Mouse (Mus musculus): ENCODE results near the gene Olfr1105. TPM values are rescaled to one million over a fixed set of nuclear protein-coding genes. Genes with fewer than 3 reads are reported as not detected.

The Olfr1105 gene
- polyA plus RNA-seq (2012; rRNA removed), result not detected in 2 replicates

GRCm38 (mm10) chr2:87036431-87036830 is at the start of gene Olfr1105:
Gene Olfr1105, minus strand, starts transcription at chr2:87036531.
- H3K4me1 ChIP-seq (ENCODE audit: control insufficient read depth, insufficient read depth, low read length), result no peaks in the 10 kb centered on the region
- no peaks in the 10 kb centered on the region for H3K27me3 ChIP-seq (ENCODE audit: control insufficient read depth, insufficient read depth, low read length)
- H3K4me3 ChIP-seq (replicated peaks; ENCODE audit: insufficient read depth, low read depth, low read length), result no peak within 1 kb of the TSS
- H3K27ac ChIP-seq (ENCODE audit: insufficient read depth, low read length), result no peak within 1 kb of the TSS
- no peak for TF ChIP-seq POLR2A (IDR thresholded peaks at IDR 0.05; ENCODE audit: borderline replicate concordance, insufficient read depth, low read length)
- TF ChIP-seq CTCF (IDR thresholded peaks at IDR 0.05; ENCODE audit: borderline replicate concordance, insufficient read depth, low read depth, low read length), result no peak
- DNase-seq, result no peak

DNA sequence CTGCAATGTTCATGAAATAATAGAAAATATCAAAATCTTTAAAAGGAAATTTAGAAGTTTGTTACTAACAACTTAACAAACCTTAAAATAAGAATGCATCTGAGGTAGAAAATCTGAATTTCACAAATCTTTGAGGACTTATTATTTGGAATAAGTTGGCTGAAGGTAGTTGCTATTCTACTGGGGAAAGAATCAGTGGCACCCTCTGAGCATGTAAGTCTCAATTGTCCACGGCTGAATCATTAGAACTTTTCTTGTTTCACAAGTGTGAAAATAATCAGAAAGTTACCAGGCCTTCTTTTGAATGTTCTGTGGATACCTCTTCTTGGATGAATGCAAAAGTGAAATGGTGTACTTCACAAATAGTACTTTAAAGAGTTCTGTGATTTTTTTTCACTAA is 39.4 kb upstream of the Olfr1105 start, which contains the start of gene Olfr1107:
TSS of gene Olfr1107 (minus strand) at position 101 of the 400 bp plus-strand sequence.
- Histone ChIP-seq H3K27me3 (ENCODE audit: control insufficient read depth, insufficient read depth, low read length) (no peaks in the 10 kb centered on the region), H3K4me1 (ENCODE audit: control insufficient read depth, insufficient read depth, low read length) (no peaks in the 10 kb centered on the region), H3K27ac (ENCODE audit: insufficient read depth, low read length) (no peak within 1 kb of the TSS), H3K4me3 (replicated peaks; ENCODE audit: insufficient read depth, low read depth, low read length) (no peak within 1 kb of the TSS)
- TF ChIP-seq POLR2A (IDR thresholded peaks at IDR 0.05; ENCODE audit: borderline replicate concordance, insufficient read depth, low read length) (no peak), CTCF (IDR thresholded peaks at IDR 0.05; ENCODE audit: borderline replicate concordance, insufficient read depth, low read depth, low read length) (no peak)
- DNase-seq, result no peak
- WGBS, result 65% methylated on average over 1 of the region's 1 CpGs

- Histone ChIP-seq H3K4me1 (ENCODE audit: control insufficient read depth, insufficient read depth, low read length) (no peaks in the 10 kb centered on the region), H3K27ac (ENCODE audit: insufficient read depth, low read length) (no peak within 1 kb of the TSS), H3K4me3 (replicated peaks; ENCODE audit: insufficient read depth, low read depth, low read length) (no peak within 1 kb of the TSS), H3K27me3 (ENCODE audit: control insufficient read depth, insufficient read depth, low read length) (no peaks in the 10 kb centered on the region)
- 57% methylated on average over 1 of the region's 1 CpGs for WGBS
- TF ChIP-seq CTCF (IDR thresholded peaks at IDR 0.05; ENCODE audit: borderline replicate concordance, insufficient read depth, low read depth, low read length) (no peak), POLR2A (IDR thresholded peaks at IDR 0.05; ENCODE audit: borderline replicate concordance, insufficient read depth, low read length) (no peak)
- DNase-seq, result no peak
Measured at GRCm38 (mm10) chr2:87052173-87052572, 15.8 kb upstream of the Olfr1105 start, which contains the start of gene Olfr1106. Gene Olfr1106, minus strand, starts transcription at chr2:87052273.

GRCm38 (mm10) chr2:87026980-87027379 is 9.4 kb downstream of the Olfr1105 start, which contains the start of gene Olfr1104:
Gene Olfr1104, minus strand, starts transcription at chr2:87027080.
- H3K27me3 ChIP-seq (ENCODE audit: control insufficient read depth, insufficient read depth, low read length), result no peaks in the 10 kb centered on the region
- TF ChIP-seq POLR2A (IDR thresholded peaks at IDR 0.05; ENCODE audit: borderline replicate concordance, insufficient read depth, low read length) (no peak), CTCF (IDR thresholded peaks at IDR 0.05; ENCODE audit: borderline replicate concordance, insufficient read depth, low read depth, low read length) (no peak)
- H3K27ac ChIP-seq (ENCODE audit: insufficient read depth, low read length), result no peak within 1 kb of the TSS
- 88% methylated on average over 1 of the region's 1 CpGs for WGBS
- no peaks in the 10 kb centered on the region for H3K4me1 ChIP-seq (ENCODE audit: control insufficient read depth, insufficient read depth, low read length)
- DNase-seq, result no peak
- H3K4me3 ChIP-seq (replicated peaks; ENCODE audit: insufficient read depth, low read depth, low read length), result no peak within 1 kb of the TSS

GRCm38 (mm10) chr2:86998098-86998497 is 38.2 kb downstream of the Olfr1105 start, which contains the start of gene Olfr1102:
Gene Olfr1102, plus strand, starts transcription at chr2:86998398.
- H3K4me3 ChIP-seq (replicated peaks; ENCODE audit: insufficient read depth, low read depth, low read length), result no peak within 1 kb of the TSS
- H3K27me3 ChIP-seq (ENCODE audit: control insufficient read depth, insufficient read depth, low read length), result no peaks in the 10 kb centered on the region
- H3K4me1 ChIP-seq (ENCODE audit: control insufficient read depth, insufficient read depth, low read length), result no peaks in the 10 kb centered on the region
- DNase-seq, result no peak
- no peak within 1 kb of the TSS for H3K27ac ChIP-seq (ENCODE audit: insufficient read depth, low read length)
- no peak for TF ChIP-seq CTCF (IDR thresholded peaks at IDR 0.05; ENCODE audit: borderline replicate concordance, insufficient read depth, low read depth, low read length)

DNA sequence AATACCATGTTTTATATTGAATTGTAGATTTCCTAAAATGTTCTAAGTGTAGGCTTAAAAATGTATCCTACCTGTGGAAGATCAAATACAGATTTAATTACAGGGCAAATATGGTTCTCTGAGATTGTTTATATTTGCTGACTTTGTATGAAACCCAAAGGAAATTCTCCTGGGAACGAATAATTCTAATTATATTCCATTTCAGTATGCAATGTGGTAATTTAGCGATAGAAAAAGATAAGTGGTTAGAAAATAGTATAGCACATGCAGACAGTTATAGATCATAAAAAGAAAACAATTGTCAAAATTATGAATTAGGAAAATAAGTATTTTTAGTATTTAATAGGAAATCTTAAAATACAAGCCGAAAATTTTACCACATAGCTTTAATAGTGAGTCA is 45.2 kb downstream of the Olfr1105 start, which contains the start of gene Olfr1101:
TSS of gene Olfr1101 (minus strand) at position 101 of the 400 bp plus-strand sequence.
- H3K4me3 ChIP-seq (replicated peaks; ENCODE audit: insufficient read depth, low read depth, low read length), result no peak within 1 kb of the TSS
- 82% methylated on average over 3 of the region's 3 CpGs for WGBS
- no peaks in the 10 kb centered on the region for H3K27me3 ChIP-seq (ENCODE audit: control insufficient read depth, insufficient read depth, low read length)
- no peaks in the 10 kb centered on the region for H3K4me1 ChIP-seq (ENCODE audit: control insufficient read depth, insufficient read depth, low read length)
- TF ChIP-seq CTCF (IDR thresholded peaks at IDR 0.05; ENCODE audit: borderline replicate concordance, insufficient read depth, low read depth, low read length), result no peak
- no peak for TF ChIP-seq POLR2A (IDR thresholded peaks at IDR 0.05; ENCODE audit: borderline replicate concordance, insufficient read depth, low read length)
- no peak for DNase-seq
- H3K27ac ChIP-seq (ENCODE audit: insufficient read depth, low read length), result no peak within 1 kb of the TSS

Other genes starting within 250 kb of the Olfr1105 start
- not detected in 2 replicates for gene Olfr141, start 226.5 kb downstream of the Olfr1105 start, polyA plus RNA-seq (2012; rRNA removed)
- not detected in 2 replicates for gene Olfr1094, start 211.9 kb downstream of the Olfr1105 start, polyA plus RNA-seq (2012; rRNA removed)
- gene Olfr1095, start 184.8 kb downstream of the Olfr1105 start, polyA plus RNA-seq (2012; rRNA removed), result not detected in 2 replicates
- gene Gm13723, start 161.7 kb downstream of the Olfr1105 start, polyA plus RNA-seq (2012; rRNA removed), result not detected in 2 replicates
- not detected in 2 replicates for gene Olfr1097, start 144.3 kb downstream of the Olfr1105 start, polyA plus RNA-seq (2012; rRNA removed)
- gene Olfr1098, start 112.0 kb downstream of the Olfr1105 start, polyA plus RNA-seq (2012; rRNA removed), result not detected in 2 replicates
- not detected in 2 replicates for gene Olfr1099, start 75.8 kb downstream of the Olfr1105 start, polyA plus RNA-seq (2012; rRNA removed)
- gene Olfr1100, start 56.6 kb downstream of the Olfr1105 start, polyA plus RNA-seq (2012; rRNA removed), result not detected in 2 replicates
- gene Olfr1101, start 45.3 kb downstream of the Olfr1105 start, polyA plus RNA-seq (2012; rRNA removed), result not detected in 2 replicates
- not detected in 2 replicates for gene Olfr1102, start 38.1 kb downstream of the Olfr1105 start, polyA plus RNA-seq (2012; rRNA removed)
- not detected in 2 replicates for gene Olfr1104, start 9.5 kb downstream of the Olfr1105 start, polyA plus RNA-seq (2012; rRNA removed)
- not detected in 2 replicates for gene Olfr1106, start 15.7 kb upstream of the Olfr1105 start, polyA plus RNA-seq (2012; rRNA removed)
- not detected in 2 replicates for gene Olfr1107, start 39.3 kb upstream of the Olfr1105 start, polyA plus RNA-seq (2012; rRNA removed)
- not detected in 2 replicates for gene Olfr1109, start 59.5 kb upstream of the Olfr1105 start, polyA plus RNA-seq (2012; rRNA removed)
- not detected in 2 replicates for gene Olfr259, start 78.0 kb upstream of the Olfr1105 start, polyA plus RNA-seq (2012; rRNA removed)
- gene Olfr1110, start 103.8 kb upstream of the Olfr1105 start, polyA plus RNA-seq (2012; rRNA removed), result not detected in 2 replicates
- not detected in 2 replicates for gene Olfr1111, start 116.1 kb upstream of the Olfr1105 start, polyA plus RNA-seq (2012; rRNA removed)
- gene Olfr1112, start 151.3 kb upstream of the Olfr1105 start, polyA plus RNA-seq (2012; rRNA removed), result not detected in 2 replicates
- gene Olfr1113, start 172.4 kb upstream of the Olfr1105 start, polyA plus RNA-seq (2012; rRNA removed), result not detected in 2 replicates
- not detected in 2 replicates for gene Olfr1115, start 211.5 kb upstream of the Olfr1105 start, polyA plus RNA-seq (2012; rRNA removed)
- gene Olfr1116, start 231.0 kb upstream of the Olfr1105 start, polyA plus RNA-seq (2012; rRNA removed), result not detected in 2 replicates